Mouse (Mus musculus): ENCODE results near the gene Stk40.

DNA sequence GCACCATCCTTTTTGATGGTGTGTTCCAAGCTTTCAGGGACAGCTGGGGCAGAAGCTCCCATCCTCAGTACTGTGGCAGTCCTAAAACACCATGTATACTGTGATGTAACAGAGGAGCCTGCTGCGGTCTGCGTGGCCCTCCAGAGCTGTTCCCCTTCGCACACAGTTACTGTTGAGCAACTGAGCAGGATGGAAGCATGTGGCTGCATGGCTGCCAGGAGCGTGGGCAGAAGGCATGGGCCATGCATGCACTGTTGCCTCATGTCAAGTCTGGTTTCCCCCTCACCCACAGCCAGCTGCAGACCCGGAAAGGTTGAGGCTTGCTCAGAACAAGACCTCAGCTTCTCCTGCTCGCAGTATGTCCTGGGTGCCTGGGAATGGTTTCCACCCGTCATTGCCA lies 38.5 kb upstream of the Stk40 start:
- TF ChIP-seq EP300 (IDR thresholded peaks at IDR 0.05) (no peak), CTCF (IDR thresholded peaks at IDR 0.05) (no peak)
